Mouse (Mus musculus) limb, embryonic 12.5 days (tissue): Measurements from ENCODE around the gene Ptgds. TPM values are rescaled to one million over a fixed set of nuclear protein-coding genes. Genes with fewer than 3 reads are reported as not detected.
A peak's percentile ranks its signal among the peaks of the same experiment; 100 is the strongest.

ENCODE experiments used
- ATAC-seq: fragments of 200-750 bp; cut with Nextera tagmentation; 2 replicates; pipeline ENCODE4 v1.8.0; 2017; ENCODE audit warnings: low read depth, moderate TSS enrichment; ENCODE audit not compliant: insufficient number of reproducible peaks, insufficient read depth, low FRiP score, low TSS enrichment
- H3K27ac ChIP-seq: fragments of 300-500 bp; sonication (generic); 2 replicates; pipeline ENCODE4 v1.5.1; 2016; ENCODE audit warnings: mild to moderate bottlenecking, moderate library complexity
- H3K27me3 ChIP-seq: fragments of 300-500 bp; sonication (generic); 2 replicates; pipeline ENCODE4 v1.6.1; 2016; ENCODE audit warnings: mild to moderate bottlenecking, moderate library complexity
- H3K36me3 ChIP-seq: fragments of 300-500 bp; sonication (generic); 2 replicates; pipeline ENCODE4 v1.6.1; 2016; ENCODE audit warnings: mild to moderate bottlenecking, moderate library complexity
- H3K4me1 ChIP-seq: fragments of 300-500 bp; sonication (generic); replicated peaks from 2 replicates; pipeline ENCODE4 v1.6.1; 2016
- H3K4me2 ChIP-seq: fragments of 300-500 bp; sonication (generic); 2 replicates; pipeline ENCODE4 v1.6.1; 2016; ENCODE audit warnings: mild to moderate bottlenecking, moderate library complexity
- H3K4me3 ChIP-seq: fragments of 300-500 bp; sonication (generic); replicated peaks from 2 replicates; pipeline ENCODE4 v1.5.1; 2016; ENCODE audit warnings: mild to moderate bottlenecking
- H3K9ac ChIP-seq: fragments of 300-500 bp; sonication (generic); replicated peaks from 2 replicates; pipeline ENCODE4 v1.6.1; 2016; ENCODE audit warnings: mild to moderate bottlenecking, moderate library complexity
- H3K9me3 ChIP-seq: fragments of 300-500 bp; sonication (generic); 2 replicates; pipeline ENCODE4 v1.6.1; 2016; ENCODE audit warnings: mild to moderate bottlenecking, moderate library complexity
- WGBS: fragments of 180-500 bp; shearing (Covaris S2); methylation state at CpG from one replicate; pipeline ENCODE4 v1.1.7; 2016; 5-methylcytosine and 5-hydroxymethylcytosine counted together
- polyA plus RNA-seq: library from polyadenylated mRNA; unstranded; fragments of >200 nt; fragmentation: Nextera tagmentation; extraction: Ambion mirVana; gene quantifications from 2 replicates; pipeline ENCODE4 v1.2.1, GENCODE M21; 2016

Ptgds gene
- polyA plus RNA-seq, 1 experiment from 2014 or later, result 0.35 TPM

GRCm38 (mm10) chr2:25479551-25480311 is 9.9 kb upstream of the Ptgds start:
- no peak overlapping the region for H3K4me2 ChIP-seq
- 59% methylated on average over 10 of the region's 10 CpGs for WGBS
- no peak overlapping the region for H3K9ac ChIP-seq
- no peaks in the 10 kb centered on the region for H3K36me3 ChIP-seq
- no peaks in the 10 kb centered on the region for H3K9me3 ChIP-seq
- ATAC-seq, result no peak
- H3K4me1 ChIP-seq, result no peaks in the 10 kb centered on the region
- no peak overlapping the region for H3K27ac ChIP-seq
- H3K27me3 ChIP-seq, result no peaks in the 10 kb centered on the region
- H3K4me3 ChIP-seq, result no peak overlapping the region

- Histone ChIP-seq H3K27me3 (no peaks in the 10 kb centered on the region), H3K4me1 (no peaks in the 10 kb centered on the region), H3K9ac (no peak overlapping the region), H3K9me3 (no peaks in the 10 kb centered on the region), H3K27ac (no peak overlapping the region), H3K4me2 (no peak overlapping the region), H3K4me3 (no peak overlapping the region), H3K36me3 (no peaks in the 10 kb centered on the region)
- 91% methylated on average over 3 of the region's 3 CpGs for WGBS
- ATAC-seq, result no peak
These were observed 8.3 kb upstream of the Ptgds start for GRCm38 (mm10) chr2:25477967-25478675.

- 86% methylated on average over 8 of the region's 8 CpGs for WGBS
- Histone ChIP-seq H3K4me1 (no peaks in the 10 kb centered on the region), H3K4me3 (no peak overlapping the region), H3K9me3 (no peaks in the 10 kb centered on the region), H3K27me3 (no peaks in the 10 kb centered on the region), H3K36me3 (no peaks in the 10 kb centered on the region), H3K27ac (no peak overlapping the region), H3K9ac (no peak overlapping the region), H3K4me2 (no peak overlapping the region)
- ATAC-seq, result no peak
These were observed 7.7 kb upstream of the Ptgds start for GRCm38 (mm10) chr2:25477541-25477940.

- 80% methylated on average over 2 of the region's 2 CpGs for WGBS
- H3K4me2 ChIP-seq, result no peak overlapping the region
- no peaks in the 10 kb centered on the region for H3K27me3 ChIP-seq
- no peaks in the 10 kb centered on the region for H3K36me3 ChIP-seq
- no peak overlapping the region for H3K9ac ChIP-seq
- no peak overlapping the region for H3K27ac ChIP-seq
- H3K4me3 ChIP-seq, result no peak overlapping the region
- ATAC-seq, result no peak
- H3K9me3 ChIP-seq, result no peaks in the 10 kb centered on the region
- H3K4me1 ChIP-seq, result no peaks in the 10 kb centered on the region
These were observed 2.7 kb upstream of the Ptgds start for GRCm38 (mm10) chr2:25472550-25472949.

- no peak overlapping the region for H3K9ac ChIP-seq
- ATAC-seq, result peak; percentile 44
- WGBS, result 70% methylated on average over 10 of the region's 10 CpGs
These were observed 607 bp downstream of the Ptgds start for GRCm38 (mm10) chr2:25468962-25469915.

GRCm38 (mm10) chr2:25467606-25468303 is 2.1 kb downstream of the Ptgds start:
- H3K27me3 ChIP-seq, result no peaks in the 10 kb centered on the region
- H3K27ac ChIP-seq, result no peak overlapping the region
- peaks cover 7% of the 10 kb centered on the region for H3K4me1 ChIP-seq
- no peak overlapping the region for H3K9ac ChIP-seq
- no peaks in the 10 kb centered on the region for H3K9me3 ChIP-seq
- no peak overlapping the region for H3K4me3 ChIP-seq
- no peaks in the 10 kb centered on the region for H3K36me3 ChIP-seq
- H3K4me2 ChIP-seq, result no peak overlapping the region
- no peak for ATAC-seq
- 84% methylated on average over 14 of the region's 14 CpGs for WGBS

More at GRCm38 (mm10) chr2:25468962-25469915, 607 bp downstream of the Ptgds start:
- H3K4me3 ChIP-seq, result no peak overlapping the region
- H3K4me2 ChIP-seq, result no peak overlapping the region
- H3K27ac ChIP-seq, result no peak overlapping the region
- H3K27me3 ChIP-seq, result no peaks in the 10 kb centered on the region
- H3K4me1 ChIP-seq, result peaks cover 7% of the 10 kb centered on the region
- no peaks in the 10 kb centered on the region for H3K36me3 ChIP-seq
- no peaks in the 10 kb centered on the region for H3K9me3 ChIP-seq

GRCm38 (mm10) chr2:25465816-25466635 is 3.8 kb downstream of the Ptgds start:
- Histone ChIP-seq H3K27ac (peak overlapping the region; percentile 24; the same call in 1 of the 2 replicates), H3K9me3 (no peaks in the 10 kb centered on the region), H3K36me3 (no peaks in the 10 kb centered on the region), H3K4me2 (no peak overlapping the region), H3K4me3 (no peak overlapping the region), H3K9ac (peak overlapping the region; percentile 12; the same call in 1 of the 2 replicates), H3K4me1 (peaks cover 13% of the 10 kb centered on the region), H3K27me3 (no peaks in the 10 kb centered on the region)
- WGBS, result 47% methylated on average over 10 of the region's 10 CpGs
- no peak for ATAC-seq

- 86% methylated on average over 2 of the region's 2 CpGs for WGBS
- Histone ChIP-seq H3K27ac (0 out of 2 replicates have a peak overlapping the region, but pooled peaks have one; percentile 24), H3K27me3 (no peaks in the 10 kb centered on the region), H3K4me1 (peaks cover 14% of the 10 kb centered on the region), H3K36me3 (no peaks in the 10 kb centered on the region), H3K9ac (no peak overlapping the region; the same call in 1 of the 2 replicates), H3K9me3 (no peaks in the 10 kb centered on the region), H3K4me3 (no peak overlapping the region), H3K4me2 (no peak overlapping the region)
- no peak for ATAC-seq
These were observed 4.6 kb downstream of the Ptgds start for GRCm38 (mm10) chr2:25465256-25465655.

- Histone ChIP-seq H3K27me3 (no peaks in the 10 kb centered on the region), H3K9me3 (no peaks in the 10 kb centered on the region), H3K4me3 (no peak overlapping the region), H3K4me1 (peaks cover 28% of the 10 kb centered on the region), H3K27ac (no peak overlapping the region), H3K9ac (no peak overlapping the region), H3K4me2 (no peak overlapping the region), H3K36me3 (peaks cover 7% of the 10 kb centered on the region; the same call in 1 of the 2 replicates)
- no peak for ATAC-seq
- WGBS, result 82% methylated on average over 3 of the region's 3 CpGs
These were observed 6.2 kb downstream of the Ptgds start for GRCm38 (mm10) chr2:25463630-25464029.

- Histone ChIP-seq H3K4me3 (peak overlapping the region; percentile 75), H3K27me3 (no peaks in the 10 kb centered on the region), H3K9me3 (no peaks in the 10 kb centered on the region), H3K27ac (peak overlapping the region; percentile 69; the same call in 1 of the 2 replicates), H3K4me2 (peak overlapping the region; percentile 82), H3K36me3 (peaks cover 11% of the 10 kb centered on the region), H3K4me1 (peaks cover 28% of the 10 kb centered on the region), H3K9ac (peak overlapping the region; percentile 64; the same call in 1 of the 2 replicates)
- WGBS, result 28% methylated on average over 3 of the region's 3 CpGs
- ATAC-seq, result no peak
These were observed 8.4 kb downstream of the Ptgds start for GRCm38 (mm10) chr2:25461407-25461806.
